Comparison of ENCODE assay signal across 8 mouse cellular contexts in the genomic region with DNA sequence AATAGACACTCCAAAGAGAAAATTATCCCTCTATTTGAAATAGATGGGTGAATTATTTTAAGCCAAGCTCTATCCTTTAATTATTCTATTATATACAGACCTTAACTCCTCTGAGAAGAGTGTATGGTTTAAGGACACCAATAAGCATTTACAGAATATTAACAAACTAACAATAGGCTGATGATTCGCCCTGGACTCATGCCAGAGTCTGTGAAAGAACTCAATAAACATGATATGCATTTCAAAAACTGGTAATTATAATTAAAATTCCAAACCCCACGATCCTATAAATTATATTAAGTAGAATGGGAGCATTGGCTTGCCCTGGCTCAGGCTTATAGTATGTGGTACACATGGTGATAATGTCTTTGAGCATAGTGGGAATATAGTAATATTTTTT. TPM values are rescaled to one million over a fixed set of nuclear protein-coding genes. Genes with fewer than 3 reads are reported as not detected.
A peak's percentile ranks its signal among the peaks of the same experiment; 100 is the strongest.
DNase-seq lines count a peak whose midpoint lies in the region; ATAC-seq and TF ChIP-seq lines count a peak whose summit lies in the region.
"Had no signal": no experiment of that assay in that cellular context is flagged by ENCODE, and none has a peak within 500 bp of the region (broad histone marks: within the 10 kb centered on the region; RNA-seq: fewer than 3 reads in every experiment).

No protein-coding gene starts in this region.

- WGBS in kidney, postnatal 0 days = 70% methylated on average over 2 of the region's 2 CpGs
- 59% methylated on average over 2 of the region's 2 CpGs for WGBS in embryonic facial prominence, embryonic 14.5 days
- WGBS in hindbrain, embryonic 15.5 days = 44% methylated on average over 2 of the region's 2 CpGs
- 60% methylated on average over 2 of the region's 2 CpGs for WGBS in midbrain, embryonic 16.5 days

- no peaks in the 10 kb centered on the region for H3K36me3 ChIP-seq in kidney, postnatal 0 days (ENCODE audit: insufficient read depth, low read length)
- H3K36me3 ChIP-seq in embryonic facial prominence, embryonic 14.5 days (ENCODE audit: control insufficient read depth, insufficient read depth, low read length) = no peaks in the 10 kb centered on the region
- no peaks in the 10 kb centered on the region for H3K36me3 ChIP-seq in hindbrain, embryonic 15.5 days
- no peaks in the 10 kb centered on the region for H3K36me3 ChIP-seq in midbrain, embryonic 16.5 days (ENCODE audit: control insufficient read depth, insufficient read depth, low read length)

- no peak for TF ChIP-seq CTCF in kidney, postnatal 0 days (IDR thresholded peaks at IDR 0.05; ENCODE audit: low read depth)

- no peak overlapping the region for H3K4me3 ChIP-seq in kidney, postnatal 0 days (replicated peaks; ENCODE audit: low read depth, low read length)
- H3K4me3 ChIP-seq in embryonic facial prominence, embryonic 14.5 days (ENCODE audit: low read depth, low read length) = no peak overlapping the region
- no peak overlapping the region for H3K4me3 ChIP-seq in hindbrain, embryonic 15.5 days
- H3K4me3 ChIP-seq in midbrain, embryonic 16.5 days (ENCODE audit: low read depth, low read length) = no peak overlapping the region

- ATAC-seq in kidney, postnatal 0 days (replicated peaks; ENCODE audit: low FRiP score, low read depth) = no peak
- ATAC-seq in embryonic facial prominence, embryonic 14.5 days (ENCODE audit: low read depth) = no peak
- no peak for ATAC-seq in hindbrain, embryonic 15.5 days (ENCODE audit: low FRiP score, low read depth)
- no peak for ATAC-seq in midbrain, embryonic 16.5 days

- no peak overlapping the region for H3K9ac ChIP-seq in kidney, postnatal 0 days (ENCODE audit: low read depth, low read length)
- H3K9ac ChIP-seq in embryonic facial prominence, embryonic 14.5 days (ENCODE audit: low read depth, low read length) = no peak overlapping the region
- H3K9ac ChIP-seq in hindbrain, embryonic 15.5 days = no peak overlapping the region
- H3K9ac ChIP-seq in midbrain, embryonic 16.5 days (ENCODE audit: low read depth, low read length) = no peak overlapping the region

- peak overlapping the region; percentile 99; the same call in 1 of the 2 replicates for H3K27ac ChIP-seq in kidney, postnatal 0 days
- peak overlapping the region; percentile 99; the same call in 1 of the 2 replicates for H3K27ac ChIP-seq in embryonic facial prominence, embryonic 14.5 days (replicated peaks; ENCODE audit: low read depth, low read length)
- H3K27ac ChIP-seq in hindbrain, embryonic 15.5 days (replicated peaks) = peak overlapping the region; percentile 99; the same call in 1 of the 2 replicates
- peak overlapping the region; percentile 99; the same call in 1 of the 2 replicates for H3K27ac ChIP-seq in midbrain, embryonic 16.5 days (ENCODE audit: low read length)

- H3K27me3 ChIP-seq in kidney, postnatal 0 days (ENCODE audit: insufficient read depth, low read length) = no peaks in the 10 kb centered on the region
- H3K27me3 ChIP-seq in embryonic facial prominence, embryonic 14.5 days (replicated peaks; ENCODE audit: control insufficient read depth, insufficient read depth, low read length) = no peaks in the 10 kb centered on the region
- H3K27me3 ChIP-seq in hindbrain, embryonic 15.5 days = no peaks in the 10 kb centered on the region
- no peaks in the 10 kb centered on the region for H3K27me3 ChIP-seq in midbrain, embryonic 16.5 days (ENCODE audit: control insufficient read depth, insufficient read depth, low read depth, low read length)

- H3K4me1 ChIP-seq in kidney, postnatal 0 days (replicated peaks; ENCODE audit: insufficient read depth, low read length) = peaks cover 13% of the 10 kb centered on the region; the same call in 1 of the 2 replicates
- H3K4me1 ChIP-seq in embryonic facial prominence, embryonic 14.5 days (ENCODE audit: control insufficient read depth, insufficient read depth, low read length) = peaks cover 15% of the 10 kb centered on the region
- H3K4me1 ChIP-seq in hindbrain, embryonic 15.5 days (replicated peaks) = peaks cover 22% of the 10 kb centered on the region
- H3K4me1 ChIP-seq in midbrain, embryonic 16.5 days (ENCODE audit: control insufficient read depth, insufficient read depth, low read length) = peaks cover 13% of the 10 kb centered on the region

- H3K9me3 ChIP-seq in kidney, postnatal 0 days (replicated peaks; ENCODE audit: low read length) = no peaks in the 10 kb centered on the region
- no peaks in the 10 kb centered on the region for H3K9me3 ChIP-seq in embryonic facial prominence, embryonic 14.5 days (ENCODE audit: control insufficient read depth, low read length)
- no peaks in the 10 kb centered on the region for H3K9me3 ChIP-seq in hindbrain, embryonic 15.5 days
- no peaks in the 10 kb centered on the region for H3K9me3 ChIP-seq in midbrain, embryonic 16.5 days (replicated peaks; ENCODE audit: control insufficient read depth, low read length, poor library complexity, severe bottlenecking)

- no peak for DNase-seq in kidney, postnatal 0 days (ENCODE audit: low spot score)
- no peak for DNase-seq in kidney, postnatal 36 days
- no peak for DNase-seq in embryonic facial prominence, embryonic 14.5 days (ENCODE audit: low spot score)
- DNase-seq in embryo, embryonic 10 days (ENCODE audit: low spot score) = no peak
- DNase-seq in layer of hippocampus, adult 8-10 months (ENCODE audit: low spot score in 2 of 2) = no peak
- DNase-seq: lung, postnatal 14 days had no signal

- no peak overlapping the region for H3K4me2 ChIP-seq in kidney, postnatal 0 days (ENCODE audit: low read length)
- no peak overlapping the region for H3K4me2 ChIP-seq in embryonic facial prominence, embryonic 14.5 days (ENCODE audit: low read depth, low read length)
- H3K4me2 ChIP-seq in hindbrain, embryonic 15.5 days = no peak overlapping the region
- H3K4me2 ChIP-seq in midbrain, embryonic 16.5 days (ENCODE audit: low read length) = no peak overlapping the region; the same call in 1 of the 2 replicates

RNA-seq across cellular contexts. Expression of a gene that starts 1.4 kb away (rescaled TPM):
- polyA plus RNA-seq in kidney, postnatal 0 days (2015; fragmentation: Nextera tagmentation; extraction: Ambion mirVana) = 29.1 and 29.8 TPM in 2 replicates
- 28.7 and 32.0 TPM in 2 replicates for polyA plus RNA-seq in embryonic facial prominence, embryonic 14.5 days (2014; fragmentation: Nextera tagmentation; extraction: Ambion mirVana)
- 32.5 and 33.8 TPM in 2 replicates for polyA plus RNA-seq in hindbrain, embryonic 15.5 days (2015; fragmentation: Nextera tagmentation; extraction: Ambion mirVana)
- 29.0 and 31.2 TPM in 2 replicates for polyA plus RNA-seq in midbrain, embryonic 16.5 days (2015; fragmentation: Nextera tagmentation; extraction: Ambion mirVana)
- total RNA-seq in layer of hippocampus, adult 8-10 months (2022) = 100 to 1,000 TPM; 105 to 123 (median 113) TPM

RNA-seq across cellular contexts. Expression of a gene that starts 43.5 kb away (rescaled TPM):
- 1,062 and 1,157 TPM in 2 replicates for polyA plus RNA-seq in kidney, postnatal 0 days (2015; fragmentation: Nextera tagmentation; extraction: Ambion mirVana)
- 1,320 and 1,483 TPM in 2 replicates for polyA plus RNA-seq in embryonic facial prominence, embryonic 14.5 days (2014; fragmentation: Nextera tagmentation; extraction: Ambion mirVana)
- polyA plus RNA-seq in hindbrain, embryonic 15.5 days (2015; fragmentation: Nextera tagmentation; extraction: Ambion mirVana) = 1,126 and 1,158 TPM in 2 replicates
- polyA plus RNA-seq in midbrain, embryonic 16.5 days (2015; fragmentation: Nextera tagmentation; extraction: Ambion mirVana) = 1,096 and 1,142 TPM in 2 replicates
- total RNA-seq in layer of hippocampus, adult 8-10 months (2022) = 100 to 1,000 TPM; 419 to 457 (median 441) TPM
